Mouse (Mus musculus): ENCODE measurements at regions not wholly inside any gene's neighbourhood (a gene's known extent, or its start where the extent isn't known, plus 50 kb on each side); places are given as distances from the start of the nearest gene placed in this dataset.

- intact Hi-C loops (cut with DNase I; ENCODE audit: low total_unique reads), result no loop called here
- DNase-seq, result no peak
Measured at GRCm38 (mm10) chr9:74621957-74622356, 239.8 kb upstream of the Onecut1 start.

GRCm38 (mm10) chr9:74645394-74645793 lies 216.3 kb upstream of the Onecut1 start:
- DNase-seq, result no peak
- intact Hi-C loops (cut with DNase I; ENCODE audit: low total_unique reads), result no loop called here

- no peak for DNase-seq
- intact Hi-C loops (cut with DNase I; ENCODE audit: low total_unique reads), result no loop called here
Measured at GRCm38 (mm10) chr9:74650036-74650435, 211.7 kb upstream of the Onecut1 start.

GRCm38 (mm10) chr9:74655956-74656355 lies 205.8 kb upstream of the Onecut1 start:
- intact Hi-C loops (cut with DNase I; ENCODE audit: low total_unique reads), result no loop called here

GRCm38 (mm10) chr9:74656392-74656791 lies 205.3 kb upstream of the Onecut1 start:
- DNase-seq, result no peak
- intact Hi-C loops (cut with DNase I; ENCODE audit: low total_unique reads), result no loop called here

More at GRCm38 (mm10) chr9:74655956-74656355, 205.8 kb upstream of the Onecut1 start:
- DNase-seq, result no peak

GRCm38 (mm10) chr9:74671356-74671952 lies 190.3 kb upstream of the Onecut1 start:
- DNase-seq, result no peak
- intact Hi-C loops (cut with DNase I; ENCODE audit: low total_unique reads), result no loop called here

GRCm38 (mm10) chr9:74672261-74672660 lies 189.5 kb upstream of the Onecut1 start:
- intact Hi-C loops (cut with DNase I; ENCODE audit: low total_unique reads), result no loop called here
- DNase-seq, result no peak

GRCm38 (mm10) chr9:74698229-74698628 lies 163.5 kb upstream of the Onecut1 start:
- intact Hi-C loops (cut with DNase I; ENCODE audit: low total_unique reads), result no loop called here
- DNase-seq, result no peak

- no peak for DNase-seq
- intact Hi-C loops (cut with DNase I; ENCODE audit: low total_unique reads), result no loop called here
Measured at GRCm38 (mm10) chr9:74705698-74706097, 156.0 kb upstream of the Onecut1 start.

GRCm38 (mm10) chr9:74707608-74708007 lies 154.1 kb upstream of the Onecut1 start:
- no peak for DNase-seq
- intact Hi-C loops (cut with DNase I; ENCODE audit: low total_unique reads), result no loop called here

GRCm38 (mm10) chr9:74711698-74712097 lies 150.0 kb upstream of the Onecut1 start:
- intact Hi-C loops (cut with DNase I; ENCODE audit: low total_unique reads), result no loop called here
- no peak for DNase-seq

GRCm38 (mm10) chr9:74732451-74732850 lies 129.3 kb upstream of the Onecut1 start:
- DNase-seq, result no peak
- intact Hi-C loops (cut with DNase I; ENCODE audit: low total_unique reads), result no loop called here

- intact Hi-C loops (cut with DNase I; ENCODE audit: low total_unique reads), result no loop called here
- DNase-seq, result no peak
Measured at GRCm38 (mm10) chr9:74741949-74742348, 119.8 kb upstream of the Onecut1 start.

GRCm38 (mm10) chr9:74747886-74748285 lies 113.8 kb upstream of the Onecut1 start:
- no peak for DNase-seq
- intact Hi-C loops (cut with DNase I; ENCODE audit: low total_unique reads), result no loop called here

- intact Hi-C loops (cut with DNase I; ENCODE audit: low total_unique reads), result no loop called here
- no peak for DNase-seq
Measured at GRCm38 (mm10) chr9:74758025-74758424, 103.7 kb upstream of the Onecut1 start.

GRCm38 (mm10) chr9:74758876-74759275 lies 102.8 kb upstream of the Onecut1 start:
- intact Hi-C loops (cut with DNase I; ENCODE audit: low total_unique reads), result no loop called here
- no peak for DNase-seq

GRCm38 (mm10) chr9:74780419-74780818 lies 81.3 kb upstream of the Onecut1 start:
- DNase-seq, result no peak
- intact Hi-C loops (cut with DNase I; ENCODE audit: low total_unique reads), result no loop called here

GRCm38 (mm10) chr9:74793394-74793793 lies 68.3 kb upstream of the Onecut1 start:
- DNase-seq, result no peak
- intact Hi-C loops (cut with DNase I; ENCODE audit: low total_unique reads), result no loop called here

GRCm38 (mm10) chr9:74795994-74796393 lies 65.7 kb upstream of the Onecut1 start:
- intact Hi-C loops (cut with DNase I; ENCODE audit: low total_unique reads), result no loop called here
- DNase-seq, result no peak

GRCm38 (mm10) chr9:74797272-74797844 lies 64.4 kb upstream of the Onecut1 start:
- DNase-seq, result no peak
- intact Hi-C loops (cut with DNase I; ENCODE audit: low total_unique reads), result no loop called here

- intact Hi-C loops (cut with DNase I; ENCODE audit: low total_unique reads), result no loop called here
- DNase-seq, result no peak
Measured at GRCm38 (mm10) chr9:74801091-74801490, 60.6 kb upstream of the Onecut1 start.

- DNase-seq, result no peak
- intact Hi-C loops (cut with DNase I; ENCODE audit: low total_unique reads), result no loop called here
Measured at GRCm38 (mm10) chr9:74811437-74811836, 50.3 kb upstream of the Onecut1 start.

Measured in gastrocnemius, postnatal 14 days (tissue).